Mouse (Mus musculus) liver, postnatal 0 days (tissue): ENCODE data around the gene Tmem86b.

Source experiments
- CTCF ChIP-seq: sonication (generic); IDR thresholded peaks from 2 replicates; pipeline ENCODE4 v1.5.1; 2016; ENCODE audit warnings: antibody characterized with exemption, low read depth
- EP300 ChIP-seq: IDR thresholded peaks from 2 replicates; pipeline ENCODE4 v1.6.1; 2016; ENCODE audit warnings: antibody characterized with exemption, low read depth, mild to moderate bottlenecking

DNA sequence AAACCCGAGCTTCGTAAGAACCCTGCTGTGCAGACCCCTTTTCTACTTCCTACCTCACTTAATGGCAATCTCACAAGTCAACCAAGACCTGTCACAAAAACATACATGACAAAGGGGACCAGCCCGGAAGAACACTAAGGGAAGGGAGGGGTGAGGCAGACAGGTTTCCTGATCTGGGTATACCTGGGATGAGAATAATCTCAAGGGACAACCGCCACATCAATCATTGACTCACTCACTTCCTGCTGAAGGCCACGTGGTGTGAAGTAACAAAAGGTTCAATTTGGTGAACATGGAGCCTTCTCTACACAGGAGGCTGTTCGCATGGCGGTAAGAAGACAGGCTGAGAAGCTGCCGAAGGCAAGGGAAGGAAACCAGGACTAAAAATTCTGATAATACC is 20.4 kb upstream of the Tmem86b start:
- TF ChIP-seq CTCF (no peak), EP300 (no peak)
